Mouse (Mus musculus): ENCODE results near the gene Metap2. TPM values are rescaled to one million over a fixed set of nuclear protein-coding genes. Genes with fewer than 3 reads are reported as not detected.

Gene Metap2
- polyA plus RNA-seq, 1 experiment, result 146 TPM

- no peaks in the 10 kb centered on the region for H3K36me3 ChIP-seq (ENCODE audit: control insufficient read depth)
- TF ChIP-seq TAL1 (IDR thresholded peaks at IDR 0.05; ENCODE audit: low read length) (no peak), GATA1 (IDR thresholded peaks at IDR 0.05; ENCODE audit: low read length) (no peak)
- H3K4me3 ChIP-seq (replicated peaks), result no peak overlapping the region
- peaks cover 30% of the 10 kb centered on the region for H3K4me1 ChIP-seq (ENCODE audit: control insufficient read depth)
- H3K9me3 ChIP-seq (ENCODE audit: control insufficient read depth, low read length), result no peaks in the 10 kb centered on the region
- H3K27me3 ChIP-seq (ENCODE audit: control insufficient read depth), result no peaks in the 10 kb centered on the region
Measured at GRCm38 (mm10) chr10:93899907-93900306, 3.0 kb upstream of the Metap2 start.

- TF ChIP-seq GATA1 (IDR thresholded peaks at IDR 0.05; ENCODE audit: low read length) (no peak), TAL1 (IDR thresholded peaks at IDR 0.05; ENCODE audit: low read length) (no peak)
- H3K4me3 ChIP-seq (replicated peaks), result no peak overlapping the region
- no peaks in the 10 kb centered on the region for H3K9me3 ChIP-seq (ENCODE audit: control insufficient read depth, low read length)
- H3K36me3 ChIP-seq (ENCODE audit: control insufficient read depth), result no peaks in the 10 kb centered on the region
- H3K4me1 ChIP-seq (ENCODE audit: control insufficient read depth), result peaks cover 33% of the 10 kb centered on the region
- H3K27me3 ChIP-seq (ENCODE audit: control insufficient read depth), result no peaks in the 10 kb centered on the region
Measured at GRCm38 (mm10) chr10:93899303-93899702, 2.4 kb upstream of the Metap2 start.

- H3K4me1 ChIP-seq (ENCODE audit: control insufficient read depth), result peaks cover 66% of the 10 kb centered on the region
- no peak for TF ChIP-seq TAL1 (IDR thresholded peaks at IDR 0.05; ENCODE audit: low read length)
- no peaks in the 10 kb centered on the region for H3K9me3 ChIP-seq (ENCODE audit: control insufficient read depth, low read length)
- peaks cover 18% of the 10 kb centered on the region for H3K36me3 ChIP-seq (ENCODE audit: control insufficient read depth)
- H3K4me3 ChIP-seq (replicated peaks), result no peak overlapping the region
- H3K27me3 ChIP-seq (ENCODE audit: control insufficient read depth), result no peaks in the 10 kb centered on the region
Measured at GRCm38 (mm10) chr10:93892551-93892950, 4.3 kb downstream of the Metap2 start.

GRCm38 (mm10) chr10:93891031-93891430 is 5.9 kb downstream of the Metap2 start:
- Histone ChIP-seq H3K9me3 (ENCODE audit: control insufficient read depth, low read length) (no peaks in the 10 kb centered on the region), H3K4me3 (replicated peaks) (peak overlapping the region; percentile 90), H3K4me1 (ENCODE audit: control insufficient read depth) (peaks cover 73% of the 10 kb centered on the region), H3K36me3 (ENCODE audit: control insufficient read depth) (peaks cover 33% of the 10 kb centered on the region), H3K27me3 (ENCODE audit: control insufficient read depth) (no peaks in the 10 kb centered on the region)
- TF ChIP-seq GATA1 (IDR thresholded peaks at IDR 0.05; ENCODE audit: low read length) (peak; percentile 87), TAL1 (IDR thresholded peaks at IDR 0.05; ENCODE audit: low read length) (peak; percentile 90)

GRCm38 (mm10) chr10:93890565-93890964 is 6.3 kb downstream of the Metap2 start:
- TF ChIP-seq GATA1 (IDR thresholded peaks at IDR 0.05; ENCODE audit: low read length) (no peak), TAL1 (IDR thresholded peaks at IDR 0.05; ENCODE audit: low read length) (no peak)
- Histone ChIP-seq H3K27me3 (ENCODE audit: control insufficient read depth) (no peaks in the 10 kb centered on the region), H3K9me3 (ENCODE audit: control insufficient read depth, low read length) (no peaks in the 10 kb centered on the region), H3K36me3 (ENCODE audit: control insufficient read depth) (peaks cover 38% of the 10 kb centered on the region), H3K4me3 (replicated peaks) (peak overlapping the region; percentile 90), H3K4me1 (ENCODE audit: control insufficient read depth) (peaks cover 77% of the 10 kb centered on the region)

- no peaks in the 10 kb centered on the region for H3K9me3 ChIP-seq (ENCODE audit: control insufficient read depth, low read length)
- peak overlapping the region; percentile 90 for H3K4me3 ChIP-seq (replicated peaks)
- H3K27me3 ChIP-seq (ENCODE audit: control insufficient read depth), result no peaks in the 10 kb centered on the region
- TF ChIP-seq GATA1 (IDR thresholded peaks at IDR 0.05; ENCODE audit: low read length) (no peak), TAL1 (IDR thresholded peaks at IDR 0.05; ENCODE audit: low read length) (no peak)
- peaks cover 44% of the 10 kb centered on the region for H3K36me3 ChIP-seq (ENCODE audit: control insufficient read depth)
- peaks cover 81% of the 10 kb centered on the region for H3K4me1 ChIP-seq (ENCODE audit: control insufficient read depth)
Measured at GRCm38 (mm10) chr10:93889976-93890375, 6.9 kb downstream of the Metap2 start.

GRCm38 (mm10) chr10:93889579-93889950 is 7.3 kb downstream of the Metap2 start:
- Histone ChIP-seq H3K4me1 (ENCODE audit: control insufficient read depth) (peaks cover 83% of the 10 kb centered on the region), H3K9me3 (ENCODE audit: control insufficient read depth, low read length) (no peaks in the 10 kb centered on the region), H3K36me3 (ENCODE audit: control insufficient read depth) (peaks cover 48% of the 10 kb centered on the region), H3K4me3 (replicated peaks) (peak overlapping the region; percentile 90), H3K27me3 (ENCODE audit: control insufficient read depth) (no peaks in the 10 kb centered on the region)
- TF ChIP-seq TAL1 (IDR thresholded peaks at IDR 0.05; ENCODE audit: low read length) (no peak), GATA1 (IDR thresholded peaks at IDR 0.05; ENCODE audit: low read length) (no peak)

GRCm38 (mm10) chr10:93888935-93889578 is 7.8 kb downstream of the Metap2 start:
- Histone ChIP-seq H3K9me3 (ENCODE audit: control insufficient read depth, low read length) (no peaks in the 10 kb centered on the region), H3K4me3 (replicated peaks) (peak overlapping the region; percentile 90), H3K27me3 (ENCODE audit: control insufficient read depth) (no peaks in the 10 kb centered on the region), H3K4me1 (ENCODE audit: control insufficient read depth) (peaks cover 83% of the 10 kb centered on the region), H3K36me3 (ENCODE audit: control insufficient read depth) (peaks cover 53% of the 10 kb centered on the region)
- TF ChIP-seq TAL1 (IDR thresholded peaks at IDR 0.05; ENCODE audit: low read length) (no peak), GATA1 (IDR thresholded peaks at IDR 0.05; ENCODE audit: low read length) (no peak)

- no peaks in the 10 kb centered on the region for H3K9me3 ChIP-seq (ENCODE audit: control insufficient read depth, low read length)
- no peaks in the 10 kb centered on the region for H3K27me3 ChIP-seq (ENCODE audit: control insufficient read depth)
- peaks cover 83% of the 10 kb centered on the region for H3K4me1 ChIP-seq (ENCODE audit: control insufficient read depth)
- H3K36me3 ChIP-seq (ENCODE audit: control insufficient read depth), result peaks cover 58% of the 10 kb centered on the region
- H3K4me3 ChIP-seq (replicated peaks), result peak overlapping the region; percentile 90
- no peak for TF ChIP-seq GATA1 (IDR thresholded peaks at IDR 0.05; ENCODE audit: low read length)
- no peak for TF ChIP-seq TAL1 (IDR thresholded peaks at IDR 0.05; ENCODE audit: low read length)
Measured at GRCm38 (mm10) chr10:93888590-93888934, 8.3 kb downstream of the Metap2 start.
